Mouse (Mus musculus): ENCODE measurements around the gene Smtnl1. TPM values are rescaled to one million over a fixed set of nuclear protein-coding genes. Genes with fewer than 3 reads are reported as not detected.
A peak's percentile ranks its signal among the peaks of the same experiment; 100 is the strongest.

Gene Smtnl1
- not detected in 2 replicates for total RNA-seq (2012; rRNA removed)
- not detected for polyA plus RNA-seq (2012; ENCODE audit: insufficient read depth in 1 of 2, insufficient read length in 2 of 2, low read depth in 1 of 2, low replicate concordance in 2 of 2, missing spikeins in 1 of 2)

- no peak within 1 kb of the TSS for H3K27ac ChIP-seq (ENCODE audit: control insufficient read depth, low read depth, low read length)
- H3K4me1 ChIP-seq (ENCODE audit: control insufficient read depth in 1 of 2, insufficient read depth in 2 of 2, low read length in 2 of 2), result peaks cover 5 to 22% of the 10 kb centered on the region in 2 experiments; a peak in 3 of 4 replicates
- H3K4me3 ChIP-seq (ENCODE audit: control insufficient read depth in 1 of 2, insufficient read depth in 1 of 2, low read depth in 2 of 2, low read length in 2 of 2), result no peak within 1 kb of the TSS
- H3K9me3 ChIP-seq (replicated peaks; ENCODE audit: insufficient read depth, low read length), result no peaks in the 10 kb centered on the region
- peaks cover 7% of the 10 kb centered on the region for H3K79me2 ChIP-seq (ENCODE audit: control insufficient read depth, insufficient read depth, low read length, poor library complexity)
- no peak for DNase-seq (ENCODE audit: low read depth, low spot score)
- peaks cover 0 to 2% of the 10 kb centered on the region in 2 experiments; a peak in 2 of 4 replicates for H3K36me3 ChIP-seq (ENCODE audit: control insufficient read depth in 1 of 2, insufficient read depth in 2 of 2, low read length in 2 of 2)
- H3K9ac ChIP-seq (ENCODE audit: control insufficient read depth, low read depth, low read length, poor library complexity, severe bottlenecking), result no peak within 1 kb of the TSS
- no peaks in the 10 kb centered on the region for H3K27me3 ChIP-seq (ENCODE audit: control insufficient read depth in 1 of 2, insufficient read depth in 2 of 2, low read length in 2 of 2)
- TF ChIP-seq RCOR1 (IDR thresholded peaks at IDR 0.05; ENCODE audit: low read depth, low read length) (no peak), CHD1 (IDR thresholded peaks at IDR 0.05; ENCODE audit: low read depth, low read length) (no peak), ELF1 (IDR thresholded peaks at IDR 0.05; ENCODE audit: low read depth, low read length) (no peak), SIN3A (IDR thresholded peaks at IDR 0.05; ENCODE audit: low read length) (no peak), TBP (IDR thresholded peaks at IDR 0.05; ENCODE audit: low read depth, low read length) (no peak), NRF1 (IDR thresholded peaks at IDR 0.05; ENCODE audit: insufficient read depth, low read depth, low read length, poor library complexity, severe bottlenecking) (no peak), TAL1 (IDR thresholded peaks at IDR 0.05; ENCODE audit: low read length) (no peak), GATA1 (IDR thresholded peaks at IDR 0.05; ENCODE audit: low read depth, low read length) (no peak), KAT2A (conservative IDR thresholded peaks at IDR 0.05; ENCODE audit: low read depth, low read length) (no peak), MYB (IDR thresholded peaks at IDR 0.05; ENCODE audit: low read depth, low read length) (no peak)
Measured at GRCm38 (mm10) chr2:84822552-84822951, at the start of gene Smtnl1. Gene Smtnl1 (minus strand): TSS chr2:84822652.

- DNase-seq (ENCODE audit: low read depth, low spot score), result peak; percentile 63
Measured at GRCm38 (mm10) chr2:84870623-84871160, 48.2 kb upstream of the Smtnl1 start.

GRCm38 (mm10) chr2:84868977-84869376 is 46.5 kb upstream of the Smtnl1 start:
- no peaks in the 10 kb centered on the region for H3K79me2 ChIP-seq (ENCODE audit: control insufficient read depth, insufficient read depth, low read length, poor library complexity)
- TF ChIP-seq ETS1 (IDR thresholded peaks at IDR 0.05; ENCODE audit: low read depth, low read length), result peak; percentile 68; the same call in 1 of the 2 replicates
- TF ChIP-seq USF2 (IDR thresholded peaks at IDR 0.05; ENCODE audit: borderline replicate concordance in 1 of 2, insufficient read depth in 1 of 2, low read depth in 1 of 2, low read length in 2 of 2), result no peak
- TF ChIP-seq GATA1 (IDR thresholded peaks at IDR 0.05; ENCODE audit: low read depth, low read length), result peak; percentile 48; the same call in 1 of the 2 replicates
- peaks cover 16 to 39% of the 10 kb centered on the region in 2 experiments for H3K4me1 ChIP-seq (ENCODE audit: control insufficient read depth in 1 of 2, insufficient read depth in 2 of 2, low read length in 2 of 2)

More at GRCm38 (mm10) chr2:84870623-84871160, 48.2 kb upstream of the Smtnl1 start:
- H3K27ac ChIP-seq (ENCODE audit: control insufficient read depth, low read depth, low read length), result no peak overlapping the region
- TF ChIP-seq ZMIZ1 (IDR thresholded peaks at IDR 0.05; ENCODE audit: low read depth, low read length) (no peak), CTCF (IDR thresholded peaks at IDR 0.05 in 2 of 3, conservative IDR thresholded peaks at IDR 0.05 in 1 of 3; ENCODE audit: control insufficient read depth in 1 of 3, insufficient read depth in 1 of 3, low read depth in 2 of 3, low read length in 3 of 3, poor library complexity in 1 of 3, severe bottlenecking in 1 of 3) (peak; percentile 47 to 69 (median 57)), SMC3 (IDR thresholded peaks at IDR 0.05; ENCODE audit: low read depth, low read length) (peak; percentile 63), TCF12 (IDR thresholded peaks at IDR 0.05; ENCODE audit: low read depth, low read length) (no peak), RAD21 (IDR thresholded peaks at IDR 0.05; ENCODE audit: low read depth, low read length) (peak; percentile 17), UBTF (IDR thresholded peaks at IDR 0.05; ENCODE audit: borderline replicate concordance, insufficient read depth, low read depth, low read length) (no peak), ELF1 (IDR thresholded peaks at IDR 0.05; ENCODE audit: low read depth, low read length) (no peak)
- H3K9ac ChIP-seq (ENCODE audit: control insufficient read depth, low read depth, low read length, poor library complexity, severe bottlenecking), result no peak overlapping the region
- peaks cover 0 to 25% of the 10 kb centered on the region in 2 experiments; a peak in 2 of 4 replicates for H3K36me3 ChIP-seq (ENCODE audit: control insufficient read depth in 1 of 2, insufficient read depth in 2 of 2, low read length in 2 of 2)
- H3K79me2 ChIP-seq (ENCODE audit: control insufficient read depth, insufficient read depth, low read length, poor library complexity), result no peaks in the 10 kb centered on the region
- no peaks in the 10 kb centered on the region for H3K9me3 ChIP-seq (replicated peaks; ENCODE audit: insufficient read depth, low read length)
- no peaks in the 10 kb centered on the region for H3K27me3 ChIP-seq (ENCODE audit: control insufficient read depth in 1 of 2, insufficient read depth in 2 of 2, low read length in 2 of 2)
- H3K4me3 ChIP-seq (ENCODE audit: control insufficient read depth in 1 of 2, insufficient read depth in 1 of 2, low read depth in 2 of 2, low read length in 2 of 2), result no peak overlapping the region
- H3K4me1 ChIP-seq (ENCODE audit: control insufficient read depth in 1 of 2, insufficient read depth in 2 of 2, low read length in 2 of 2), result peaks cover 16 to 39% of the 10 kb centered on the region in 2 experiments

More at GRCm38 (mm10) chr2:84868977-84869376, 46.5 kb upstream of the Smtnl1 start:
- H3K27me3 ChIP-seq (ENCODE audit: control insufficient read depth in 1 of 2, insufficient read depth in 2 of 2, low read length in 2 of 2), result no peaks in the 10 kb centered on the region
- H3K9me3 ChIP-seq (replicated peaks; ENCODE audit: insufficient read depth, low read length), result no peaks in the 10 kb centered on the region
- H3K36me3 ChIP-seq (ENCODE audit: control insufficient read depth in 1 of 2, insufficient read depth in 2 of 2, low read length in 2 of 2), result peaks cover 0 to 25% of the 10 kb centered on the region in 2 experiments; a peak in 2 of 4 replicates
- H3K9ac ChIP-seq (ENCODE audit: control insufficient read depth, low read depth, low read length, poor library complexity, severe bottlenecking), result peak overlapping the region; percentile 47
- peak overlapping the region; percentile 93 for H3K27ac ChIP-seq (ENCODE audit: control insufficient read depth, low read depth, low read length)
- H3K4me3 ChIP-seq (ENCODE audit: control insufficient read depth in 1 of 2, insufficient read depth in 1 of 2, low read depth in 2 of 2, low read length in 2 of 2), result peak overlapping the region; percentile 11 to 40; a peak in 3 of 4 replicates
- DNase-seq (ENCODE audit: low read depth, low spot score), result peak; percentile 79

All from MEL (cell line).